Mouse (Mus musculus) gonadal fat pad, adult 2 months (tissue): ENCODE results near the gene Cyp4f37. TPM values are rescaled to one million over a fixed set of nuclear protein-coding genes. Genes with fewer than 3 reads are reported as not detected.

Source experiments
- DNase-seq: peaks from one replicate; pipeline ENCODE4 v3.0.0-alpha.2; 2012; ENCODE audit warnings: low read depth
- polyA plus RNA-seq: library from polyadenylated mRNA; depleted of rRNA; stranded (reverse); fragments of >200 nt; gene quantifications from 2 replicates; pipeline ENCODE4 v1.2.3, GENCODE M21; 2012; rRNA removed

Cyp4f37 gene
- polyA plus RNA-seq, 1 experiment = 0.07 TPM

- DNase-seq = no peak
These were observed 64.1 kb downstream of the Cyp4f37 start, which contains the start of gene Cyp4f15 for GRCm38 (mm10) chr17:32685048-32685750. TSS of gene Cyp4f15 (plus strand) at chr17:32685627.

Other genes starting within 250 kb of the Cyp4f37 start
- gene Wiz, start 231.9 kb upstream of the Cyp4f37 start, polyA plus RNA-seq = 22.8 and 32.6 TPM in 2 replicates
- gene Rasal3, start 217.7 kb upstream of the Cyp4f37 start, polyA plus RNA-seq = 2.3 and 2.6 TPM in 2 replicates
- gene Pglyrp2, start 197.1 kb upstream of the Cyp4f37 start, polyA plus RNA-seq = 0.56 and 0.69 TPM in 2 replicates
- 0.96 and 2.3 TPM in 2 replicates for gene Cyp4f39, start 168.6 kb upstream of the Cyp4f37 start, polyA plus RNA-seq
- gene Cyp4f17, start 115.3 kb upstream of the Cyp4f37 start, polyA plus RNA-seq = 19.5 and 25.7 TPM in 2 replicates
- gene Cyp4f16, start 84.8 kb upstream of the Cyp4f37 start, polyA plus RNA-seq = 15.9 and 17.9 TPM in 2 replicates
- 1.5 and 2.7 TPM in 2 replicates for gene Cyp4f40, start 37.6 kb downstream of the Cyp4f37 start, polyA plus RNA-seq
- gene Cyp4f15, start 64.3 kb downstream of the Cyp4f37 start, polyA plus RNA-seq = 18.4 and 20.6 TPM in 2 replicates
- gene Zfp871, start 167.0 kb downstream of the Cyp4f37 start, polyA plus RNA-seq = 10.6 and 11.9 TPM in 2 replicates
- 0.19 and 0.33 TPM in 2 replicates for gene Zfp811, start 188.6 kb downstream of the Cyp4f37 start, polyA plus RNA-seq
- 9.4 and 10.6 TPM in 2 replicates for gene Zfp799, start 209.0 kb downstream of the Cyp4f37 start, polyA plus RNA-seq